Mouse (Mus musculus): ENCODE data around the gene Trim38. TPM values are rescaled to one million over a fixed set of nuclear protein-coding genes. Genes with fewer than 3 reads are reported as not detected.
"Not testable (repeated sequence)": the region's sequence is repeated elsewhere in the genome, so short reads cannot be mapped to it uniquely, and the experiment has no call there.

Gene Trim38
- polyA plus RNA-seq (2014; fragmentation: Nextera tagmentation; extraction: Ambion mirVana) = not detected in 2 replicates

DNA sequence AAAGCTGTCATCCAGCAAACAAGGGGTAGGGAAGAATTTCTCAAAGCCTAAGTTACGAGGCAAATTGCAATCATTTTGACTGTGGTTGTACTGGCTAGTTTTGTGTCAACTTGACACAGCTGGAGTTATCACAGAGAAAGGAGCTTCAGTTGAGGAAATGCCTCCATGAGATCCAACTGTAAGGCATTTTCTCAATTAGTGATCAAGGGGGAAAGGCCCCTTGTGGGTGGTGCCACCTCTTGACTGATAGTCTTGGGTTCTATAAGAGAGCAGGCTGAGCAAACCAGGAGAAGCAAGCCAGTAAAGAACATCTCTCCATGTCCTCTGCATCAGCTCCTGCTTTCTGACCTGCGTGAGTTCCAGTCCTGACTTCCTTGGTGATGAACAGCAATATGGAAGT lies at the start of gene Trim38:
Trim38 (plus strand) TSS at position 301 of the 400 bp plus-strand sequence.
- H3K4me2 ChIP-seq (ENCODE audit: low read depth); H3K27me3 ChIP-seq (ENCODE audit: control insufficient read depth, insufficient read depth, low read length); H3K9me3 ChIP-seq (ENCODE audit: control insufficient read depth, low read length); ATAC-seq (ENCODE audit: insufficient read depth, low FRiP score, low TSS enrichment); H3K4me1 ChIP-seq (ENCODE audit: control insufficient read depth, insufficient read depth, low read length); H3K36me3 ChIP-seq (ENCODE audit: control insufficient read depth, insufficient read depth, low read length); H3K4me3 ChIP-seq (ENCODE audit: low read depth, low read length); H3K9ac ChIP-seq (ENCODE audit: low read length); H3K27ac ChIP-seq (ENCODE audit: low read depth, low read length); DNase-seq (ENCODE audit: low spot score): not testable (repeated sequence)
- WGBS = 86% methylated on average over 2 of the region's 2 CpGs

GRCm38 (mm10) chr13:23724239-23724638 lies 45.5 kb upstream of the Trim38 start:
- Histone ChIP-seq H3K4me2 (ENCODE audit: low read depth) (no peak overlapping the region), H3K9me3 (ENCODE audit: control insufficient read depth, low read length) (no peaks in the 10 kb centered on the region), H3K27me3 (ENCODE audit: control insufficient read depth, insufficient read depth, low read length) (no peaks in the 10 kb centered on the region), H3K27ac (ENCODE audit: low read depth, low read length) (no peak overlapping the region), H3K4me1 (ENCODE audit: control insufficient read depth, insufficient read depth, low read length) (no peaks in the 10 kb centered on the region), H3K36me3 (ENCODE audit: control insufficient read depth, insufficient read depth, low read length) (no peaks in the 10 kb centered on the region), H3K4me3 (ENCODE audit: low read depth, low read length) (no peak overlapping the region), H3K9ac (ENCODE audit: low read length) (no peak overlapping the region)
- 95% methylated on average over 4 of the region's 4 CpGs for WGBS
- DNase-seq (ENCODE audit: low spot score) (no peak), ATAC-seq (ENCODE audit: insufficient read depth, low FRiP score, low TSS enrichment) (no peak)

GRCm38 (mm10) chr13:23725213-23725612 lies 44.5 kb upstream of the Trim38 start:
- no peak for ATAC-seq (ENCODE audit: insufficient read depth, low FRiP score, low TSS enrichment)
- no peaks in the 10 kb centered on the region for H3K36me3 ChIP-seq (ENCODE audit: control insufficient read depth, insufficient read depth, low read length)

GRCm38 (mm10) chr13:23728472-23729191 lies 41.1 kb upstream of the Trim38 start:
- H3K9me3 ChIP-seq (ENCODE audit: control insufficient read depth, low read length) = no peaks in the 10 kb centered on the region
- no peak overlapping the region for H3K4me2 ChIP-seq (ENCODE audit: low read depth)
- H3K27me3 ChIP-seq (ENCODE audit: control insufficient read depth, insufficient read depth, low read length) = no peaks in the 10 kb centered on the region
- DNase-seq (ENCODE audit: low spot score) = no peak
- H3K36me3 ChIP-seq (ENCODE audit: control insufficient read depth, insufficient read depth, low read length) = no peaks in the 10 kb centered on the region
- 87% methylated on average over 18 of the region's 18 CpGs for WGBS
- H3K4me3 ChIP-seq (ENCODE audit: low read depth, low read length) = no peak overlapping the region
- no peaks in the 10 kb centered on the region for H3K4me1 ChIP-seq (ENCODE audit: control insufficient read depth, insufficient read depth, low read length)
- H3K9ac ChIP-seq (ENCODE audit: low read length) = no peak overlapping the region
- no peak overlapping the region for H3K27ac ChIP-seq (ENCODE audit: low read depth, low read length)
- no peak for ATAC-seq (ENCODE audit: insufficient read depth, low FRiP score, low TSS enrichment)

More at GRCm38 (mm10) chr13:23725213-23725612, 44.5 kb upstream of the Trim38 start:
- H3K4me1 ChIP-seq (ENCODE audit: control insufficient read depth, insufficient read depth, low read length) = no peaks in the 10 kb centered on the region
- H3K27me3 ChIP-seq (ENCODE audit: control insufficient read depth, insufficient read depth, low read length) = no peaks in the 10 kb centered on the region
- H3K4me3 ChIP-seq (ENCODE audit: low read depth, low read length) = no peak overlapping the region
- no peak overlapping the region for H3K4me2 ChIP-seq (ENCODE audit: low read depth)
- H3K9ac ChIP-seq (ENCODE audit: low read length) = no peak overlapping the region
- H3K27ac ChIP-seq (ENCODE audit: low read depth, low read length) = no peak overlapping the region
- no peak for DNase-seq (ENCODE audit: low spot score)
- WGBS = 40% methylated on average over 1 of the region's 1 CpGs
- H3K9me3 ChIP-seq (ENCODE audit: control insufficient read depth, low read length) = no peaks in the 10 kb centered on the region

DNA sequence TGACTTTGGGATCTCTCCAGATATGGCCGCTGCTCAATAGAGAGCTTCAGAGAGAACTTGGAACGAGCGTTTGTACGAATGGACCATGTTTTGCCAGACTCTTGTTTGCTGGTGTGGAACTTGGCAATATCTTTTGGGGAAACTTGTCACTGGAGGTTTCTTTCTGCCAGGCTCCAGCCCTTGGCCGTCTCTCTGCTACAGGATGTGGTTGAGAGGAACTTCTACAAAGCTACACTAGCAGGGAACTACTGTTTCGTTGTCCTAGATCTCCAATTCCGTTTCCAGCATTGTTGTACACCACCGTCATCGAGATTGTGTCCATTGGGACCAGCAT lies 40.6 kb upstream of the Trim38 start:
- no peak overlapping the region for H3K4me2 ChIP-seq (ENCODE audit: low read depth)
- WGBS = 93% methylated on average over 9 of the region's 9 CpGs
- H3K4me1 ChIP-seq (ENCODE audit: control insufficient read depth, insufficient read depth, low read length) = no peaks in the 10 kb centered on the region
- DNase-seq (ENCODE audit: low spot score) (no peak), ATAC-seq (ENCODE audit: insufficient read depth, low FRiP score, low TSS enrichment) (no peak)
- no peak overlapping the region for H3K9ac ChIP-seq (ENCODE audit: low read length)
- no peaks in the 10 kb centered on the region for H3K9me3 ChIP-seq (ENCODE audit: control insufficient read depth, low read length)
- no peak overlapping the region for H3K4me3 ChIP-seq (ENCODE audit: low read depth, low read length)
- H3K27me3 ChIP-seq (ENCODE audit: control insufficient read depth, insufficient read depth, low read length) = no peaks in the 10 kb centered on the region
- H3K36me3 ChIP-seq (ENCODE audit: control insufficient read depth, insufficient read depth, low read length) = no peaks in the 10 kb centered on the region
- no peak overlapping the region for H3K27ac ChIP-seq (ENCODE audit: low read depth, low read length)

GRCm38 (mm10) chr13:23729706-23730105 lies 40.0 kb upstream of the Trim38 start:
- WGBS = 94% methylated on average over 5 of the region's 5 CpGs
- DNase-seq (ENCODE audit: low spot score) = no peak

GRCm38 (mm10) chr13:23730479-23730878 lies 39.2 kb upstream of the Trim38 start:
- H3K9ac ChIP-seq (ENCODE audit: low read length) = no peak overlapping the region
- H3K27ac ChIP-seq (ENCODE audit: low read depth, low read length) = no peak overlapping the region
- H3K4me2 ChIP-seq (ENCODE audit: low read depth) = no peak overlapping the region
- DNase-seq (ENCODE audit: low spot score) = no peak
- ATAC-seq (ENCODE audit: insufficient read depth, low FRiP score, low TSS enrichment) = no peak
- H3K4me3 ChIP-seq (ENCODE audit: low read depth, low read length) = no peak overlapping the region
- 36% methylated on average over 8 of the region's 8 CpGs for WGBS
- no peaks in the 10 kb centered on the region for H3K4me1 ChIP-seq (ENCODE audit: control insufficient read depth, insufficient read depth, low read length)
- no peaks in the 10 kb centered on the region for H3K27me3 ChIP-seq (ENCODE audit: control insufficient read depth, insufficient read depth, low read length)
- no peaks in the 10 kb centered on the region for H3K9me3 ChIP-seq (ENCODE audit: control insufficient read depth, low read length)
- H3K36me3 ChIP-seq (ENCODE audit: control insufficient read depth, insufficient read depth, low read length) = no peaks in the 10 kb centered on the region

More at GRCm38 (mm10) chr13:23729706-23730105, 40.0 kb upstream of the Trim38 start:
- Histone ChIP-seq H3K9ac (ENCODE audit: low read length) (no peak overlapping the region), H3K36me3 (ENCODE audit: control insufficient read depth, insufficient read depth, low read length) (no peaks in the 10 kb centered on the region), H3K27me3 (ENCODE audit: control insufficient read depth, insufficient read depth, low read length) (no peaks in the 10 kb centered on the region), H3K4me3 (ENCODE audit: low read depth, low read length) (no peak overlapping the region), H3K9me3 (ENCODE audit: control insufficient read depth, low read length) (no peaks in the 10 kb centered on the region), H3K27ac (ENCODE audit: low read depth, low read length) (no peak overlapping the region), H3K4me2 (ENCODE audit: low read depth) (no peak overlapping the region), H3K4me1 (ENCODE audit: control insufficient read depth, insufficient read depth, low read length) (no peaks in the 10 kb centered on the region)
- ATAC-seq (ENCODE audit: insufficient read depth, low FRiP score, low TSS enrichment) = no peak

- Histone ChIP-seq H3K4me2 (ENCODE audit: low read depth) (no peak overlapping the region), H3K27ac (ENCODE audit: low read depth, low read length) (no peak overlapping the region), H3K27me3 (ENCODE audit: control insufficient read depth, insufficient read depth, low read length) (no peaks in the 10 kb centered on the region), H3K9ac (ENCODE audit: low read length) (no peak overlapping the region), H3K4me3 (ENCODE audit: low read depth, low read length) (no peak overlapping the region), H3K9me3 (ENCODE audit: control insufficient read depth, low read length) (no peaks in the 10 kb centered on the region), H3K36me3 (ENCODE audit: control insufficient read depth, insufficient read depth, low read length) (no peaks in the 10 kb centered on the region), H3K4me1 (ENCODE audit: control insufficient read depth, insufficient read depth, low read length) (no peaks in the 10 kb centered on the region)
- WGBS = 28% methylated on average over 8 of the region's 8 CpGs
- DNase-seq (ENCODE audit: low spot score) = no peak
- no peak for ATAC-seq (ENCODE audit: insufficient read depth, low FRiP score, low TSS enrichment)
These were observed 37.4 kb upstream of the Trim38 start for GRCm38 (mm10) chr13:23732156-23732804.

- Histone ChIP-seq H3K27me3 (ENCODE audit: control insufficient read depth, insufficient read depth, low read length) (no peaks in the 10 kb centered on the region), H3K36me3 (ENCODE audit: control insufficient read depth, insufficient read depth, low read length) (no peaks in the 10 kb centered on the region), H3K27ac (ENCODE audit: low read depth, low read length) (no peak overlapping the region), H3K4me2 (ENCODE audit: low read depth) (no peak overlapping the region), H3K4me1 (ENCODE audit: control insufficient read depth, insufficient read depth, low read length) (0 out of 2 replicates have a peak, but pooled peaks cover 6% of the 10 kb centered on the region), H3K4me3 (ENCODE audit: low read depth, low read length) (no peak overlapping the region), H3K9ac (ENCODE audit: low read length) (no peak overlapping the region), H3K9me3 (ENCODE audit: control insufficient read depth, low read length) (no peaks in the 10 kb centered on the region)
- ATAC-seq (ENCODE audit: insufficient read depth, low FRiP score, low TSS enrichment) (no peak), DNase-seq (ENCODE audit: low spot score) (no peak)
- 66% methylated on average over 5 of the region's 5 CpGs for WGBS
These were observed 32.6 kb upstream of the Trim38 start for GRCm38 (mm10) chr13:23737091-23737490.

Data from neural tube, embryonic 11.5 days (tissue).